23 mouse cellular contexts compared by ENCODE assay signal in the genomic region with DNA sequence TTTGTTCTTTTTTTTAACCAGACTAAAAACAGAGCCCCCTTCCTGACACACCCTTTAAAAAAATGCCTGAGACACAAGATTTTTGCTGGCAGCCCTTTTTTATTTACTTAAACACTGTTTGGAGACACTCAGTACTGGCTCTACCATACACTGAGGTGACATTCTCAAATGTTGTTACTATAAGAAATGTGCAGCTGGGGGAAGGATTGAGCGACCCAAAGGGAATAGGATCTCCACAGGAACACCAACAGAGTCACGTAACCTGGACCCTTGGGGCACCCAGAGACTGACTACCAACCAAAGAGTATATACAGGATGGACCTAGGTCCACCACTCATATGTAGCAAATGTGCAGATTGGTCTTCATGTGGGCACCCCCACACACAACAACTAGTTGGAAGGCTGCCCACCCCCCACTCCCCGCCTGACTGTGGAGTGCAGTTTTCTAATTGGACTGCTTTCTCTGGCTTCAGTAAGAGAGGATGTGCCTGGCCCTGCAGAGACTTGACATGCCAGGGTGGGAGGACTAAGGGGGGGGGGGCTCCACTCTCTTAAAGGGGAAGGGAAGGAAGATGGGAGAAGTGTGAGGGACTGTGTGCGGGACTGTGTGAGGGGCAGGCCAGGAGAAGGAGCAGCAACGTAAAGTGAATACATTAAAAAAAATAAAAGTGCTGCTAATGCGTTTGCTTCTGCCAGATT.
DNase-seq lines count a peak whose midpoint lies in the region; ATAC-seq and TF ChIP-seq lines count a peak whose summit lies in the region.
"Had no signal": no experiment of that assay in that cellular context is flagged by ENCODE, and none has a peak within 500 bp of the region (broad histone marks: within the 10 kb centered on the region; RNA-seq: fewer than 3 reads in every experiment).

No protein-coding gene starts in this region.

- no peaks in the 10 kb centered on the region for H3K36me3 ChIP-seq in forebrain, embryonic 16.5 days (ENCODE audit: control insufficient read depth, insufficient read depth)
- no peaks in the 10 kb centered on the region for H3K36me3 ChIP-seq in forebrain, embryonic 12.5 days (replicated peaks)
- H3K36me3 ChIP-seq in intestine, embryonic 14.5 days (ENCODE audit: control insufficient read depth, insufficient read depth, low read length) = no peaks in the 10 kb centered on the region
- no peaks in the 10 kb centered on the region for H3K36me3 ChIP-seq in intestine, postnatal 0 days (ENCODE audit: control insufficient read depth, insufficient read depth)
- no peaks in the 10 kb centered on the region for H3K36me3 ChIP-seq in midbrain, embryonic 13.5 days
- no peaks in the 10 kb centered on the region for H3K36me3 ChIP-seq in midbrain, embryonic 16.5 days (ENCODE audit: control insufficient read depth, insufficient read depth, low read length)
- no peaks in the 10 kb centered on the region for H3K36me3 ChIP-seq in embryonic facial prominence, embryonic 15.5 days
- H3K36me3 ChIP-seq: limb, embryonic 15.5 days; liver, embryonic 15.5 days; midbrain, embryonic 12.5 days had no signal

- 41% methylated on average over 6 of the region's 6 CpGs for WGBS in forebrain, embryonic 16.5 days
- 57% methylated on average over 6 of the region's 6 CpGs for WGBS in forebrain, embryonic 12.5 days
- 30% methylated on average over 6 of the region's 6 CpGs for WGBS in intestine, embryonic 14.5 days
- WGBS in intestine, postnatal 0 days = 47% methylated on average over 6 of the region's 6 CpGs
- whole genome bisulfite sequencing in midbrain, embryonic 13.5 days = 66% methylated on average over 6 of the region's 6 CpGs
- WGBS in midbrain, embryonic 16.5 days = 70% methylated on average over 6 of the region's 6 CpGs
- 29% methylated on average over 6 of the region's 6 CpGs for WGBS in embryonic facial prominence, embryonic 15.5 days

- DNase-seq in intestine, embryonic 14.5 days (ENCODE audit: low spot score) = no peak
- no peak for DNase-seq in layer of hippocampus, adult 18-20 months (ENCODE audit: low spot score in 2 of 2)
- DNase-seq: adrenal gland, adult 2 months; cerebellum, adult 9-11 months; embryo, embryonic 11 days; gastrocnemius, postnatal 10 days; heart, adult 11 months; kidney, adult 18-20 months; kidney, postnatal 10 days; layer of hippocampus, postnatal 36 days; retina, postnatal 1 day had no signal

- H3K9ac ChIP-seq in forebrain, embryonic 16.5 days (replicated peaks; ENCODE audit: low read depth, low read length) = no peak overlapping the region
- H3K9ac ChIP-seq in forebrain, embryonic 12.5 days = no peak overlapping the region
- H3K9ac ChIP-seq in intestine, embryonic 14.5 days (ENCODE audit: low read length) = no peak overlapping the region
- H3K9ac ChIP-seq in intestine, postnatal 0 days (ENCODE audit: low read depth, low read length) = no peak overlapping the region
- no peak overlapping the region for H3K9ac ChIP-seq in midbrain, embryonic 13.5 days (replicated peaks)
- no peak overlapping the region for H3K9ac ChIP-seq in midbrain, embryonic 16.5 days (ENCODE audit: low read depth, low read length)
- no peak overlapping the region for H3K9ac ChIP-seq in embryonic facial prominence, embryonic 15.5 days
- H3K9ac ChIP-seq: limb, embryonic 15.5 days; liver, embryonic 15.5 days; midbrain, embryonic 12.5 days had no signal

- peaks cover 4% of the 10 kb centered on the region; the same call in 1 of the 2 replicates for H3K4me1 ChIP-seq in forebrain, embryonic 16.5 days (replicated peaks; ENCODE audit: control insufficient read depth, insufficient read depth, low read length)
- H3K4me1 ChIP-seq in forebrain, embryonic 12.5 days = no peaks in the 10 kb centered on the region; the same call in 1 of the 2 replicates
- H3K4me1 ChIP-seq in intestine, embryonic 14.5 days (replicated peaks; ENCODE audit: control insufficient read depth, insufficient read depth, low read length) = no peaks in the 10 kb centered on the region; the same call in 1 of the 2 replicates
- H3K4me1 ChIP-seq in intestine, postnatal 0 days (replicated peaks; ENCODE audit: control insufficient read depth, insufficient read depth, low read length) = no peaks in the 10 kb centered on the region
- H3K4me1 ChIP-seq in midbrain, embryonic 13.5 days (replicated peaks) = 0 out of 2 replicates have a peak, but pooled peaks cover 3% of the 10 kb centered on the region
- no peaks in the 10 kb centered on the region for H3K4me1 ChIP-seq in midbrain, embryonic 16.5 days (ENCODE audit: control insufficient read depth, insufficient read depth, low read length)
- H3K4me1 ChIP-seq in embryonic facial prominence, embryonic 15.5 days = peaks cover 6% of the 10 kb centered on the region
- H3K4me1 ChIP-seq: liver, embryonic 15.5 days; midbrain, embryonic 12.5 days had no signal

- H3K4me3 ChIP-seq in forebrain, embryonic 16.5 days (replicated peaks; ENCODE audit: low read length) = no peak overlapping the region
- H3K4me3 ChIP-seq in forebrain, embryonic 12.5 days (replicated peaks) = no peak overlapping the region
- no peak overlapping the region for H3K4me3 ChIP-seq in intestine, embryonic 14.5 days (ENCODE audit: low read depth, low read length)
- no peak overlapping the region for H3K4me3 ChIP-seq in intestine, postnatal 0 days (ENCODE audit: low read depth, low read length)
- no peak overlapping the region for H3K4me3 ChIP-seq in midbrain, embryonic 13.5 days (replicated peaks)
- no peak overlapping the region for H3K4me3 ChIP-seq in midbrain, embryonic 16.5 days (ENCODE audit: low read depth, low read length)
- H3K4me3 ChIP-seq in embryonic facial prominence, embryonic 15.5 days (replicated peaks) = no peak overlapping the region
- H3K4me3 ChIP-seq: erythroblast, embryonic 14.5 days; layer of hippocampus, adult 2 months; limb, embryonic 15.5 days; liver, embryonic 15.5 days; midbrain, embryonic 12.5 days had no signal

- TF ChIP-seq CTCF in intestine, postnatal 0 days (IDR thresholded peaks at IDR 0.05; ENCODE audit: low read depth) = no peak

- no peaks in the 10 kb centered on the region for H3K27me3 ChIP-seq in forebrain, embryonic 16.5 days (replicated peaks; ENCODE audit: control insufficient read depth, insufficient read depth, low read length)
- H3K27me3 ChIP-seq in forebrain, embryonic 12.5 days = no peaks in the 10 kb centered on the region
- no peaks in the 10 kb centered on the region for H3K27me3 ChIP-seq in intestine, embryonic 14.5 days (replicated peaks; ENCODE audit: control insufficient read depth, insufficient read depth, low read length)
- H3K27me3 ChIP-seq in intestine, postnatal 0 days (replicated peaks; ENCODE audit: control insufficient read depth, insufficient read depth, low read length) = no peaks in the 10 kb centered on the region
- no peaks in the 10 kb centered on the region for H3K27me3 ChIP-seq in midbrain, embryonic 13.5 days
- no peaks in the 10 kb centered on the region for H3K27me3 ChIP-seq in midbrain, embryonic 16.5 days (ENCODE audit: control insufficient read depth, insufficient read depth, low read depth, low read length)
- H3K27me3 ChIP-seq in embryonic facial prominence, embryonic 15.5 days = no peaks in the 10 kb centered on the region
- H3K27me3 ChIP-seq: limb, embryonic 15.5 days; liver, embryonic 15.5 days; midbrain, embryonic 12.5 days had no signal

- H3K4me2 ChIP-seq in forebrain, embryonic 16.5 days (ENCODE audit: low read length) = no peak overlapping the region
- no peak overlapping the region for H3K4me2 ChIP-seq in forebrain, embryonic 12.5 days
- no peak overlapping the region for H3K4me2 ChIP-seq in intestine, embryonic 14.5 days (ENCODE audit: low read length)
- H3K4me2 ChIP-seq in intestine, postnatal 0 days (replicated peaks; ENCODE audit: low read depth) = no peak overlapping the region
- H3K4me2 ChIP-seq in midbrain, embryonic 13.5 days (replicated peaks) = no peak overlapping the region
- no peak overlapping the region for H3K4me2 ChIP-seq in midbrain, embryonic 16.5 days (ENCODE audit: low read length)
- no peak overlapping the region for H3K4me2 ChIP-seq in embryonic facial prominence, embryonic 15.5 days (replicated peaks)
- H3K4me2 ChIP-seq: limb, embryonic 15.5 days; liver, embryonic 15.5 days; midbrain, embryonic 12.5 days had no signal

- ATAC-seq in forebrain, embryonic 16.5 days = peak; percentile 59; the same call in 1 of the 2 replicates
- no peak for ATAC-seq in forebrain, embryonic 12.5 days (ENCODE audit: low FRiP score)
- 0 out of 2 replicates have a peak, but pooled peaks have one; percentile 58 for ATAC-seq in intestine, embryonic 14.5 days (replicated peaks; ENCODE audit: low FRiP score, low TSS enrichment, low read depth)
- ATAC-seq in intestine, postnatal 0 days = no peak
- peak; percentile 27; the same call in 1 of the 2 replicates for ATAC-seq in midbrain, embryonic 13.5 days
- no peak for ATAC-seq in midbrain, embryonic 16.5 days
- peak; percentile 51; the same call in 1 of the 2 replicates for ATAC-seq in embryonic facial prominence, embryonic 15.5 days (ENCODE audit: insufficient number of reproducible peaks, low FRiP score, low TSS enrichment, low read depth)
- ATAC-seq: hindbrain, embryonic 16.5 days had no signal

- H3K9me3 ChIP-seq in forebrain, embryonic 16.5 days (ENCODE audit: control insufficient read depth, low read length) = no peaks in the 10 kb centered on the region
- H3K9me3 ChIP-seq in forebrain, embryonic 12.5 days = no peaks in the 10 kb centered on the region
- no peaks in the 10 kb centered on the region for H3K9me3 ChIP-seq in intestine, embryonic 14.5 days (ENCODE audit: control insufficient read depth, low read length)
- no peaks in the 10 kb centered on the region for H3K9me3 ChIP-seq in intestine, postnatal 0 days (ENCODE audit: control insufficient read depth)
- no peaks in the 10 kb centered on the region for H3K9me3 ChIP-seq in midbrain, embryonic 13.5 days
- H3K9me3 ChIP-seq in midbrain, embryonic 16.5 days (replicated peaks; ENCODE audit: control insufficient read depth, low read length, poor library complexity, severe bottlenecking) = no peaks in the 10 kb centered on the region
- H3K9me3 ChIP-seq in embryonic facial prominence, embryonic 15.5 days (replicated peaks) = no peaks in the 10 kb centered on the region
- H3K9me3 ChIP-seq: limb, embryonic 15.5 days; liver, embryonic 15.5 days; midbrain, embryonic 12.5 days had no signal

- no peak overlapping the region for H3K27ac ChIP-seq in forebrain, embryonic 16.5 days (ENCODE audit: low read length)
- H3K27ac ChIP-seq in forebrain, embryonic 12.5 days = no peak overlapping the region
- no peak overlapping the region for H3K27ac ChIP-seq in intestine, embryonic 14.5 days (ENCODE audit: low read depth)
- no peak overlapping the region for H3K27ac ChIP-seq in intestine, postnatal 0 days (ENCODE audit: low read depth, low read length)
- H3K27ac ChIP-seq in midbrain, embryonic 13.5 days = no peak overlapping the region
- no peak overlapping the region for H3K27ac ChIP-seq in midbrain, embryonic 16.5 days (ENCODE audit: low read length)
- no peak overlapping the region for H3K27ac ChIP-seq in embryonic facial prominence, embryonic 15.5 days (replicated peaks)
- H3K27ac ChIP-seq: layer of hippocampus, adult 2 months; limb, embryonic 15.5 days; liver, embryonic 15.5 days; midbrain, embryonic 12.5 days had no signal

Comparison
In these comparisons a context has a peak if more than half of its experiments do, and no peak if none do; other contexts are left out.
1. ATAC-seq: peak in forebrain, embryonic 16.5 days (single experiment), intestine, embryonic 14.5 days (single experiment), midbrain, embryonic 13.5 days (single experiment) and embryonic facial prominence, embryonic 15.5 days (single experiment); none in forebrain, embryonic 12.5 days (single experiment), intestine, postnatal 0 days (single experiment) and midbrain, embryonic 16.5 days (single experiment).